Mouse (Mus musculus): ENCODE measurements around the gene Eef1akmt3.

GRCm38 (mm10) chr10:127002056-127002455 lies 39.3 kb downstream of the Eef1akmt3 start:
- no peak for TF ChIP-seq CTCF (IDR thresholded peaks at IDR 0.05; ENCODE audit: insufficient read depth, low read length)
- no peak for TF ChIP-seq POLR2A (IDR thresholded peaks at IDR 0.05; ENCODE audit: borderline replicate concordance, extremely low read depth, low read depth, low read length)

Data from lung, adult 2 months (tissue).